Mouse (Mus musculus) limb, embryonic 12.5 days (tissue): ENCODE results near the gene Zbtb7b. TPM values are rescaled to one million over a fixed set of nuclear protein-coding genes. Genes with fewer than 3 reads are reported as not detected.

ENCODE experiments used
- ATAC-seq: fragments of 200-750 bp; cut with Nextera tagmentation; 2 replicates; pipeline ENCODE4 v1.8.0; 2017; ENCODE audit warnings: low read depth, moderate TSS enrichment; ENCODE audit not compliant: insufficient number of reproducible peaks, insufficient read depth, low FRiP score, low TSS enrichment
- H3K27ac ChIP-seq: fragments of 300-500 bp; sonication (generic); 2 replicates; pipeline ENCODE4 v1.5.1; 2016; ENCODE audit warnings: mild to moderate bottlenecking, moderate library complexity
- H3K27me3 ChIP-seq: fragments of 300-500 bp; sonication (generic); 2 replicates; pipeline ENCODE4 v1.6.1; 2016; ENCODE audit warnings: mild to moderate bottlenecking, moderate library complexity
- H3K36me3 ChIP-seq: fragments of 300-500 bp; sonication (generic); 2 replicates; pipeline ENCODE4 v1.6.1; 2016; ENCODE audit warnings: mild to moderate bottlenecking, moderate library complexity
- H3K4me1 ChIP-seq: fragments of 300-500 bp; sonication (generic); replicated peaks from 2 replicates; pipeline ENCODE4 v1.6.1; 2016
- H3K4me2 ChIP-seq: fragments of 300-500 bp; sonication (generic); 2 replicates; pipeline ENCODE4 v1.6.1; 2016; ENCODE audit warnings: mild to moderate bottlenecking, moderate library complexity
- H3K4me3 ChIP-seq: fragments of 300-500 bp; sonication (generic); replicated peaks from 2 replicates; pipeline ENCODE4 v1.5.1; 2016; ENCODE audit warnings: mild to moderate bottlenecking
- H3K9ac ChIP-seq: fragments of 300-500 bp; sonication (generic); replicated peaks from 2 replicates; pipeline ENCODE4 v1.6.1; 2016; ENCODE audit warnings: mild to moderate bottlenecking, moderate library complexity
- H3K9me3 ChIP-seq: fragments of 300-500 bp; sonication (generic); 2 replicates; pipeline ENCODE4 v1.6.1; 2016; ENCODE audit warnings: mild to moderate bottlenecking, moderate library complexity
- WGBS: fragments of 180-500 bp; shearing (Covaris S2); methylation state at CpG from one replicate; pipeline ENCODE4 v1.1.7; 2016; 5-methylcytosine and 5-hydroxymethylcytosine counted together
- polyA plus RNA-seq: library from polyadenylated mRNA; unstranded; fragments of >200 nt; fragmentation: Nextera tagmentation; extraction: Ambion mirVana; gene quantifications from 2 replicates; pipeline ENCODE4 v1.2.1, GENCODE M21; 2016

The Zbtb7b gene
- polyA plus RNA-seq, 1 experiment from 2014 or later, result 1.2 TPM

GRCm38 (mm10) chr3:89388134-89388881, 6.3 kb downstream of the Zbtb7b start:
- ATAC-seq, result no peak
- 77% methylated on average over 11 of the region's 11 CpGs for WGBS
- no peaks in the 10 kb centered on the region for H3K36me3 ChIP-seq
- no peak overlapping the region for H3K9ac ChIP-seq
- no peak overlapping the region for H3K27ac ChIP-seq
- no peaks in the 10 kb centered on the region for H3K9me3 ChIP-seq
- peaks cover 26% of the 10 kb centered on the region for H3K27me3 ChIP-seq
- H3K4me1 ChIP-seq, result peaks cover 54% of the 10 kb centered on the region
- no peak overlapping the region for H3K4me3 ChIP-seq
- H3K4me2 ChIP-seq, result no peak overlapping the region

GRCm38 (mm10) chr3:89387632-89388031, 6.9 kb downstream of the Zbtb7b start:
- no peaks in the 10 kb centered on the region for H3K36me3 ChIP-seq
- H3K4me1 ChIP-seq, result peaks cover 48% of the 10 kb centered on the region
- no peak for ATAC-seq
- H3K4me3 ChIP-seq, result no peak overlapping the region
- no peak overlapping the region for H3K27ac ChIP-seq
- WGBS, result 79% methylated on average over 11 of the region's 11 CpGs
- H3K9me3 ChIP-seq, result no peaks in the 10 kb centered on the region
- no peak overlapping the region for H3K9ac ChIP-seq
- H3K4me2 ChIP-seq, result no peak overlapping the region
- peaks cover 20% of the 10 kb centered on the region for H3K27me3 ChIP-seq

- Histone ChIP-seq H3K9ac (no peak overlapping the region), H3K9me3 (no peaks in the 10 kb centered on the region), H3K36me3 (no peaks in the 10 kb centered on the region), H3K4me1 (peaks cover 39% of the 10 kb centered on the region), H3K27ac (no peak overlapping the region), H3K4me3 (no peak overlapping the region; the same call in 1 of the 2 replicates), H3K27me3 (peaks cover 11% of the 10 kb centered on the region), H3K4me2 (no peak overlapping the region)
- WGBS, result 44% methylated on average over 17 of the region's 17 CpGs
- ATAC-seq, result no peak
Measured at GRCm38 (mm10) chr3:89386438-89387420, 7.8 kb downstream of the Zbtb7b start.

DNA sequence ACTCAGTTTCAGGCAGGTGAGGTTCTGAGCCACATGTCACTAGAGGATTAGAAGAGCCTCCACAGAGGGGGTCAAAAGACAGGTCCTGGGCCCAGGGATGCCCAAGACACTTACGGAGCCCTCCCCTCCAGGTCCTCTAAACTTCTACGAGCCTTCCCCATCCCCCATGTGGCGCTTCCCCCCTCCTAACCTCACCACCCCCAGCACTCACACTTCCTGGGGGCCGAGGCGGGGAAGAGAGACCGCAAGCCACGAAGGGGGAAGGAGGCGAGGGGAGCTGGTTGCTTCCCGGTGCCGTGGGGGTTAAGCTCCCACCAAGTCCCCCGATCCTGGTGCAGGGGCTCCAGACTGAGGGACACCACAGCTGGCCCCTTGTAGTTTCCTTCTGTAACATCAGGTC, 9.1 kb downstream of the Zbtb7b start:
- H3K4me3 ChIP-seq, result no peak overlapping the region
- H3K9ac ChIP-seq, result 0 out of 2 replicates have a peak overlapping the region, but pooled peaks have one; percentile 27
- no peaks in the 10 kb centered on the region for H3K27me3 ChIP-seq
- H3K4me1 ChIP-seq, result peaks cover 26% of the 10 kb centered on the region
- H3K9me3 ChIP-seq, result no peaks in the 10 kb centered on the region
- WGBS, result 36% methylated on average over 10 of the region's 11 CpGs
- no peak overlapping the region for H3K27ac ChIP-seq
- no peaks in the 10 kb centered on the region for H3K36me3 ChIP-seq
- ATAC-seq, result no peak
- no peak overlapping the region for H3K4me2 ChIP-seq

- 71% methylated on average over 9 of the region's 12 CpGs for WGBS
- H3K4me3 ChIP-seq, result no peak overlapping the region
- peak overlapping the region; percentile 10; the same call in 1 of the 2 replicates for H3K4me2 ChIP-seq
- no peaks in the 10 kb centered on the region for H3K9me3 ChIP-seq
- no peak overlapping the region for H3K9ac ChIP-seq
- no peaks in the 10 kb centered on the region for H3K36me3 ChIP-seq
- peaks cover 22% of the 10 kb centered on the region for H3K4me1 ChIP-seq
- no peak for ATAC-seq
- no peaks in the 10 kb centered on the region for H3K27me3 ChIP-seq
- peak overlapping the region; percentile 0; the same call in 1 of the 2 replicates for H3K27ac ChIP-seq
Measured at GRCm38 (mm10) chr3:89384331-89385076, 10.1 kb downstream of the Zbtb7b start.

DNA sequence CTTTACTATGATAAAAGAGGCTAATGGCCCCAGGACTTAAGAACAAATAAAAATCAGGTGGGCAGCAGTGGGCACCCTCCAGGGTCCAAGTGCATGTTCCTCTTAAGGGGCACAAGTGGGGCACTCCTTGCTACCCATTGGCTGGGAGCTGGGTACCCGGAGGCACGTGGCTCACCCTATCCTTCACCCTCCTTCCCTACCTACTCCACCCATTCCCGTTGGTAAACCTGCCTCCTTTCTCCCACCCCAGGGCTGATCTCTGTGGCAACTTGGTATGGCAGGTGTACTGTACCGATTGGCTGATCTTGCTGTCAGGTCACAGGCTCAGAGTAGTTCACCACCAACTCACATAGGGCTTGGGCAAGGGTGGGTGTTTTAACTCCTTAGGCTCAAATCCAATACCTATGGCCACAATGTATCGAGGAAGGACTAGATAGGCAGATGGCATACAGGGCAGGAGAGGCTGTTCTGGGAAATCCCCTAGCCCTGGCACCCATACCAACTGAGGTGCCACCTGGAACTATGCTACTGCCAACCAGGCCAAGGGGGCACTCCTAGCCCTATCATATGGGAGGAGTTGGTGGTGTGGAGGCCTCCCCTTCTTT, 10.8 kb downstream of the Zbtb7b start:
- no peaks in the 10 kb centered on the region for H3K27me3 ChIP-seq
- 84% methylated on average over 5 of the region's 5 CpGs for WGBS
- no peak overlapping the region for H3K4me3 ChIP-seq
- H3K9ac ChIP-seq, result no peak overlapping the region
- ATAC-seq, result no peak
- H3K9me3 ChIP-seq, result no peaks in the 10 kb centered on the region
- H3K4me1 ChIP-seq, result peaks cover 25% of the 10 kb centered on the region
- no peak overlapping the region for H3K4me2 ChIP-seq
- no peak overlapping the region for H3K27ac ChIP-seq
- no peaks in the 10 kb centered on the region for H3K36me3 ChIP-seq

DNA sequence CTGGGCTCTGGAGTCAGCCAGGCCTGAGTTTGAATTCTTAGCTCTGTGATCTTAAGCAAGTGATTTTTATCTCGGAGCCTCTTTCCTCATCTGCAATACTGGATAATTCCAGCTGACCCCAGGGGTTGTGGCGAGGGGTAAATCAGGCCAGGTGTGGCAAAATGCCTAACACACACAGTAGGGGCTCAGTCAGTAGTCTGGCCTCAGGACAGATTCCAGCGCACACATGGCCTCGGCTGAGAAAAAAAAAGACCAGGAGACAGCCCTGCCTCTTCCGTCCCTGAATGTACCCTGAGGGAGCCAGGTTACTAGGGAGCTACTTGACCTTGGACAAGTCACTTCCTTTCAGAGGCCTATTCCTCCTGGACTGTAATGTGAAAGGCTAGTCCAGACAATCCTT, 11.6 kb downstream of the Zbtb7b start:
- H3K27me3 ChIP-seq, result no peaks in the 10 kb centered on the region
- no peak overlapping the region for H3K4me2 ChIP-seq
- H3K4me3 ChIP-seq, result no peak overlapping the region
- no peak overlapping the region for H3K27ac ChIP-seq
- H3K9ac ChIP-seq, result no peak overlapping the region
- no peaks in the 10 kb centered on the region for H3K9me3 ChIP-seq
- peaks cover 33% of the 10 kb centered on the region for H3K4me1 ChIP-seq
- 68% methylated on average over 5 of the region's 5 CpGs for WGBS
- ATAC-seq, result no peak
- no peaks in the 10 kb centered on the region for H3K36me3 ChIP-seq

DNA sequence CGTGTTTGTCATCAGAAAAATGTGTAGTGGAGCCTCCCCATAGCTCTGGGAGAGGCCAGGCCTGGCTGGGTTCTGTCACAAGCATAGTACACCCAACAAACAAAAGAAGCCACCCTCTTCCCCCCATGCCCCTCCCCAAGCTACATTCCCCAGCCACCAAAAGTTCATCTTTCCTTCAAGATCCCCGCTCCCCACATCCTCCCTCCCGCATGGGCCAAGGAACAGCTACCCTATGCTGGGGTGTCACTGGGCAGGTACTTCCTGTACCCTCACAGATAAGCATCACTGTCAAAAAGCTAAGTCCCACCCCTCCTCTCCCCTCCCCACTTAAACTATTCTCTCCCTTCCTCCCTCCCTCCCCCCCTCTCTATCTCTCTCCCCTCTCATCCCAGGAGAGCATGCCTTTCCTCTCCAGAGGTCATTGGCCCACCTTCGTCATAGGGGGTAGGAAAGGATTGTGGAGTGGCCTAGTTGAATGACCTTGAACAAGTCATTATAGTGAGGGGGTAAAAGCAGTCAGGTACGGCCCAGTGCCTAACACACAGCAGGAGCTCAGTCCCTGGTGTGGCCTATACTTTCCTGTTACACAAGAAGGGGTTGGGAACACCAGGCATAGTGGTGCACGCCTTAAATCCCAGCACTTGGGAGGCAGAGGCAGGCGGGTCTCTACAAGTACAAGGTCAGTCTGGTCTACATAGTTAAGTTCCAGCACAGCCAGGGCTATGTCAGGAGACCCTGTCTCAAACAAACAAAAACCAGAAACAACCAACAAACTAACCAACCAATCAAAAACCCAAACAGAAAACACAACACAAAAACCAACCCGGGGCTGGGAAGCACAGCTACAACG, 12.3 kb downstream of the Zbtb7b start:
- Histone ChIP-seq H3K27me3 (no peaks in the 10 kb centered on the region), H3K27ac (no peak overlapping the region), H3K9ac (no peak overlapping the region), H3K4me2 (no peak overlapping the region), H3K9me3 (no peaks in the 10 kb centered on the region), H3K36me3 (no peaks in the 10 kb centered on the region), H3K4me1 (peaks cover 35% of the 10 kb centered on the region), H3K4me3 (no peak overlapping the region)
- ATAC-seq, result no peak
- WGBS, result 87% methylated on average over 9 of the region's 9 CpGs

DNA sequence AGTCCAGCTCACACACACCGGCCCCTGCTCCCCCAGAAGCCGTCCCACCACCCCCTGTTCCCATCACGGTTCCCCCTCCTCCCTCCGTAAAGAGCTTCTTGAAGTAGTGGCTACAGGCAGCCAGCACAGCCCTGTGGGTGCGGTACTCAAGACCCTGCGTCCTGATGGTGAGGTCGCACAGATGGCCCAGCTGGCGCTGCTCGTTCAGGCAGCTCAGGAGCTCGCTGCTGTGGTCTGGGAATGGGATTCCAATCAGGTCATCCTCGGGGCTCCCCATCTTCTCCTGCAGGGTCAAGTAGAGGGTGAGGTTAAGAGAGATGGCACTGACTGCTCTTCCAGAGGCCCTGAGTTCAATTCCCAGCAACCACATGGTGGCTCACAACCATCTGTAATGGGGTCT, 13.3 kb downstream of the Zbtb7b start:
- no peak overlapping the region for H3K4me3 ChIP-seq
- H3K9me3 ChIP-seq, result no peaks in the 10 kb centered on the region
- H3K4me2 ChIP-seq, result no peak overlapping the region
- 83% methylated on average over 11 of the region's 11 CpGs for WGBS
- no peak for ATAC-seq
- H3K36me3 ChIP-seq, result no peaks in the 10 kb centered on the region
- H3K27me3 ChIP-seq, result no peaks in the 10 kb centered on the region
- no peak overlapping the region for H3K27ac ChIP-seq
- no peak overlapping the region for H3K9ac ChIP-seq
- H3K4me1 ChIP-seq, result peaks cover 26% of the 10 kb centered on the region

DNA sequence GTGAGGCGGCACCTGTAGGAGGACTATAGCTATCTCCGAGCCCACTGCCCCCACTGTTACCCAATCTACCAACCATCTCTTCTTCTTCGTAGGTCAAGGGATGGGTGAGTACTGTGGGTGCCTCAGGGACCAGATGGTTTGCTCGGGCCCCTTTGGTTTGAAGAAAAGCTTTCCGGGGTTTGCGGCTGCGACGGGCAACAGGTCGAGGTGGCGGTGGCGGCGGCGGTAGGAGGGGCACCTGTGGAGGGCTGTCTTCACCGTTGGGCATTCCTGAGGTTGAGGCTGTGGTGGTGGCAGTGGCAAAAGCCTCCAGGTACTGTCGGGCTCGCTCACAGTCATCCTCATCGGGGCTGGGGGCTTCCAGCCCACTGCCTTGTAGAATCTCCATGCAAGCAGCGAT, 13.9 kb downstream of the Zbtb7b start:
- Histone ChIP-seq H3K9ac (no peak overlapping the region), H3K9me3 (no peaks in the 10 kb centered on the region), H3K4me1 (peaks cover 26% of the 10 kb centered on the region), H3K27ac (no peak overlapping the region), H3K4me2 (no peak overlapping the region), H3K36me3 (no peaks in the 10 kb centered on the region), H3K27me3 (no peaks in the 10 kb centered on the region), H3K4me3 (no peak overlapping the region)
- ATAC-seq, result no peak
- WGBS, result 93% methylated on average over 18 of the region's 18 CpGs
